Mouse (Mus musculus) hindbrain, postnatal 0 days (tissue): ENCODE data around the gene Nme2. TPM values are rescaled to one million over a fixed set of nuclear protein-coding genes. Genes with fewer than 3 reads are reported as not detected.

Experiments
- ATAC-seq: fragments of 200-750 bp; cut with Nextera tagmentation; 2 replicates; pipeline ENCODE4 v1.8.0; 2017; ENCODE audit warnings: mild to moderate bottlenecking, moderate TSS enrichment, moderate library complexity
- DNase-seq: peaks from one replicate; pipeline ENCODE4 v3.0.0-alpha.2; 2015; ENCODE audit warnings: low spot score
- H3K27ac ChIP-seq: fragments of 300-500 bp; sonication (generic); 2 replicates; pipeline ENCODE4 v1.5.1; 2014; ENCODE audit warnings: mild to moderate bottlenecking
- H3K27me3 ChIP-seq: fragments of 300-500 bp; sonication (generic); 2 replicates; pipeline ENCODE4 v1.6.1; 2014; ENCODE audit warnings: low read length, mixed read lengths; ENCODE audit not compliant: insufficient read depth
- H3K36me3 ChIP-seq: fragments of 300-500 bp; sonication (generic); 2 replicates; pipeline ENCODE4 v1.6.1; 2014; ENCODE audit warnings: low read length, mixed read lengths; ENCODE audit not compliant: insufficient read depth
- H3K4me1 ChIP-seq: fragments of 300-500 bp; sonication (generic); 2 replicates; pipeline ENCODE4 v1.6.1; 2014; ENCODE audit warnings: antibody characterized with exemption, low read length, mixed read lengths; ENCODE audit not compliant: insufficient read depth
- H3K4me2 ChIP-seq: fragments of 300-500 bp; sonication (generic); 2 replicates; pipeline ENCODE4 v1.6.1; 2014; ENCODE audit warnings: low read depth, mild to moderate bottlenecking, low read length, moderate library complexity, mixed read lengths
- H3K4me3 ChIP-seq: fragments of 300-500 bp; sonication (generic); 2 replicates; pipeline ENCODE4 v1.5.1; 2014; ENCODE audit warnings: low read length
- H3K9ac ChIP-seq: fragments of 300-500 bp; sonication (generic); replicated peaks from 2 replicates; pipeline ENCODE4 v1.6.1; 2014; ENCODE audit warnings: mild to moderate bottlenecking, low read length, moderate library complexity, mixed read lengths
- H3K9me3 ChIP-seq: fragments of 300-500 bp; sonication (generic); 2 replicates; pipeline ENCODE4 v1.6.1; 2016; ENCODE audit warnings: low read length, mixed read lengths
- CTCF ChIP-seq: IDR thresholded peaks from 2 replicates; pipeline ENCODE4 v1.5.1; 2016; ENCODE audit warnings: antibody characterized with exemption, control low read depth, low read depth
- WGBS: fragments of 180-500 bp; shearing (Covaris S2); extraction: QIAGEN DNeasy Blood & Tissue Kit; methylation state at CpG from one replicate; pipeline ENCODE4 v1.1.7; 2014; 5-methylcytosine and 5-hydroxymethylcytosine counted together
- polyA plus RNA-seq: library from polyadenylated mRNA; unstranded; fragments of >200 nt; fragmentation: Nextera tagmentation; extraction: Ambion mirVana; gene quantifications from 2 replicates; pipeline ENCODE4 v1.2.1, GENCODE M21; 2015
- total RNA-seq: library from RNA; depleted of rRNA; stranded (reverse); fragments of >200 nt; gene quantifications from 2 replicates; pipeline ENCODE4 v1.2.3, GENCODE M21; 2014

The Nme2 gene
- total and polyA plus RNA-seq, 2 experiments from 2014 or later = 138 to 328 TPM

- Histone ChIP-seq H3K27ac (peak overlapping the region; percentile 89), H3K27me3 (no peaks in the 10 kb centered on the region), H3K4me2 (peak overlapping the region; percentile 82), H3K9me3 (no peaks in the 10 kb centered on the region), H3K36me3 (peaks cover 27% of the 10 kb centered on the region), H3K9ac (peak overlapping the region; percentile 77), H3K4me3 (peak overlapping the region; percentile 91), H3K4me1 (no peaks in the 10 kb centered on the region)
- no peak for DNase-seq
- no peak for ATAC-seq
- no peak for TF ChIP-seq CTCF
- 6% methylated on average over 11 of the region's 11 CpGs for WGBS
These were observed 11.3 kb upstream of the Nme2 start for GRCm38 (mm10) chr11:93967381-93967780.

GRCm38 (mm10) chr11:93965391-93965790, 9.3 kb upstream of the Nme2 start:
- Histone ChIP-seq H3K4me1 (no peaks in the 10 kb centered on the region), H3K9me3 (no peaks in the 10 kb centered on the region), H3K36me3 (peaks cover 42% of the 10 kb centered on the region), H3K9ac (no peak overlapping the region), H3K4me3 (no peak overlapping the region), H3K27ac (no peak overlapping the region), H3K4me2 (no peak overlapping the region), H3K27me3 (no peaks in the 10 kb centered on the region)
- TF ChIP-seq CTCF = no peak
- 95% methylated on average over 6 of the region's 6 CpGs for WGBS
- DNase-seq (no peak), ATAC-seq (no peak)

GRCm38 (mm10) chr11:93963013-93963412, 7.0 kb upstream of the Nme2 start:
- DNase-seq (no peak), ATAC-seq (no peak)
- WGBS = 65% methylated on average over 4 of the region's 4 CpGs
- Histone ChIP-seq H3K4me1 (no peaks in the 10 kb centered on the region), H3K9me3 (no peaks in the 10 kb centered on the region), H3K27me3 (no peaks in the 10 kb centered on the region), H3K4me3 (no peak overlapping the region), H3K9ac (no peak overlapping the region), H3K27ac (no peak overlapping the region), H3K4me2 (no peak overlapping the region), H3K36me3 (peaks cover 61% of the 10 kb centered on the region)
- no peak for TF ChIP-seq CTCF

GRCm38 (mm10) chr11:93961482-93961881, 5.4 kb upstream of the Nme2 start:
- H3K4me3 ChIP-seq = no peak overlapping the region
- H3K27ac ChIP-seq = no peak overlapping the region
- no peak overlapping the region for H3K4me2 ChIP-seq
- H3K4me1 ChIP-seq = peaks cover under 1% of the 10 kb centered on the region; the same call in 1 of the 2 replicates
- no peaks in the 10 kb centered on the region for H3K9me3 ChIP-seq
- no peak for TF ChIP-seq CTCF
- no peaks in the 10 kb centered on the region for H3K27me3 ChIP-seq
- no peak overlapping the region for H3K9ac ChIP-seq
- ATAC-seq = no peak
- H3K36me3 ChIP-seq = peaks cover 65% of the 10 kb centered on the region
- WGBS = 94% methylated on average over 6 of the region's 6 CpGs
- no peak for DNase-seq

DNA sequence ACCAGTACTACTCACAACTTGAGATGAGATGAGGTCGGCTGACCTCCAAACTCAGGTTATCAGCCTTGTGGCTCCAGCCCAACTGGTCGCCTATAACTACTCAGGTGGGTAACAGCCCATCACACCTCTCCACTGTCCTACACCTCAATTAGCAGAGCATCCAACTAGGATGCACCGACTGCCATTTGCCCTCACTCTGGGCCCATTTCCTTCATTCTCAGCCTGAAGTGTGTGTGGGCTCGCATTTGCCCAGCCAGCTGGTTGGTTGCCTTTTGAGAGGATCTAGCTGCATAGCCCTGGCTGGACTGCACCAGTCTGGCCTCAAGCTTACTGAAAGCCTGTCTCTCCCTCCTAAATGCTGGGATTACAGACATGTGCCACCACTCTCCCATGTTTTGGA, 1.7 kb upstream of the Nme2 start:
- Histone ChIP-seq H3K9ac (no peak overlapping the region), H3K27ac (no peak overlapping the region), H3K9me3 (no peaks in the 10 kb centered on the region), H3K4me1 (peaks cover 7% of the 10 kb centered on the region; the same call in 1 of the 2 replicates), H3K4me2 (no peak overlapping the region), H3K27me3 (no peaks in the 10 kb centered on the region), H3K36me3 (peaks cover 42% of the 10 kb centered on the region), H3K4me3 (no peak overlapping the region)
- DNase-seq = no peak
- WGBS = 86% methylated on average over 4 of the region's 4 CpGs
- no peak for ATAC-seq
- TF ChIP-seq CTCF = no peak

DNA sequence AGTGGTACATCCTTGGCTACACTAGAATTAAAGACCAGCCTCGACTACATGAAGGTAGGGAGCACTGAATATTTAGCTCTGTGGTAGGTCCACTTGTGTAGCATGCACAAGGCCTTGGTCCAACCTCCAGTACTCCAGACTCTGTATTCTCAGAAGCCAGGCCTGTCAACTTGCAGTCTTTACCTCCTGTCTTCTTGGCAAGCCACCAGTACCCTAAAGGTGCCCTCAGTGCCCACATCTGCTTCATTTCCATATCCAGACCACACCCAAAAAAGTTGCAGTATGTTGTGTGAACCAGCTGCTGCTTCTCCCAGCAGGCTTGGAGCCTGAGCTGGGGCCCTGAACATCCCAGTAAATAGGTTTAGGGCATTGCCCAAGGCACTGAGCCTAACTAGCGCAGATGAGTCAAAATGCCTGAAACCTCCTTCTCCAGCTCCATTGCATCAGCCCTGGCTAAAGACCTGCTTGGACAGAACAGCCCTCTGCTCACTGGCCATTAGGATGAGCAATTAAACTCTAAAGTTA, 1.0 kb upstream of the Nme2 start:
- Histone ChIP-seq H3K9me3 (no peaks in the 10 kb centered on the region), H3K4me2 (no peak overlapping the region), H3K4me3 (no peak overlapping the region), H3K36me3 (peaks cover 40% of the 10 kb centered on the region), H3K9ac (no peak overlapping the region), H3K27me3 (no peaks in the 10 kb centered on the region), H3K4me1 (peaks cover 7% of the 10 kb centered on the region; the same call in 1 of the 2 replicates), H3K27ac (no peak overlapping the region)
- WGBS = 86% methylated on average over 2 of the region's 2 CpGs
- no peak for DNase-seq
- no peak for TF ChIP-seq CTCF
- no peak for ATAC-seq
